Mouse (Mus musculus) erythroblast, embryonic 14.5 days (primary cell): ENCODE measurements at regions not wholly inside any gene's neighbourhood (a gene's known extent, or its start where the extent isn't known, plus 50 kb on each side); places are given as distances from the start of the nearest gene placed in this dataset.

ENCODE experiments used
- GATA1 ChIP-seq: IDR thresholded peaks from 2 replicates; pipeline ENCODE4 v1.6.1; 2012; ENCODE audit warnings: low read length, inconsistent platforms, mixed read lengths
- TAL1 ChIP-seq: IDR thresholded peaks from 3 replicates; pipeline ENCODE4 v1.6.1; 2012; ENCODE audit warnings: low read length, inconsistent platforms, mixed read lengths

DNA sequence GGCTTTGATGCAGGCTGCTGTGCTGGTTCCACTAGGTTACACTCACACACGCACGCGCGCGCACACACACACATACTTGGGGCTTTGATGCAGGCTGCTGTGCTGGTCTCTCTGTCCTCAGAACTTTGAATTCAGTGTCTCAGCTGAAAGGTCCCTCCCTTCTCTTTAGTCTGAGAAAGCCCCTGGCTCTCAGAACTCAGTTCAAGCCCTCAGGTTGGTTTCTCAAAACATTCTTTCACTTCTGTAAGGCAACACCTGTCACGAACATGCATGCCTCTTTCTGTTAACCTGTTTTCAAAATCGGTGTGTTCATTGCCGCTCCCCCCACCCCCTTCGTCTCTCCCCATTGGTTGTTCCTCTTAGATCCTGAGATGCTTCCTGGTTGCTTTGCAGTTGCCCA lies 118.8 kb upstream of the Ccnd2 start:
- no peak for TF ChIP-seq GATA1
- TF ChIP-seq TAL1 = no peak
